Mouse (Mus musculus) midbrain, postnatal 0 days (tissue): ENCODE measurements at regions not wholly inside any gene's neighbourhood (a gene's known extent, or its start where the extent isn't known, plus 50 kb on each side); places are given as distances from the start of the nearest gene placed in this dataset.
A peak's percentile ranks its signal among the peaks of the same experiment; 100 is the strongest.

ENCODE experiments used
- ATAC-seq: fragments of 200-750 bp; cut with Nextera tagmentation; 2 replicates; pipeline ENCODE4 v1.8.0; 2017; ENCODE audit warnings: moderate number of reproducible peaks, mild to moderate bottlenecking, moderate TSS enrichment, moderate library complexity; ENCODE audit not compliant: low FRiP score
- DNase-seq: peaks from one replicate; pipeline ENCODE4 v3.0.0-alpha.2; 2015; ENCODE audit warnings: low spot score
- H3K27ac ChIP-seq: fragments of 300-500 bp; sonication (generic); 2 replicates; pipeline ENCODE4 v1.5.1; 2014; ENCODE audit warnings: low read depth, mild to moderate bottlenecking, low read length, mixed read lengths
- H3K27me3 ChIP-seq: fragments of 300-500 bp; sonication (generic); 2 replicates; pipeline ENCODE4 v1.6.1; 2014; ENCODE audit warnings: low read length, control low read depth, mixed read lengths; ENCODE audit not compliant: insufficient read depth
- H3K36me3 ChIP-seq: fragments of 300-500 bp; sonication (generic); 2 replicates; pipeline ENCODE4 v1.6.1; 2014; ENCODE audit warnings: low read length, control low read depth, mixed read lengths; ENCODE audit not compliant: insufficient read depth
- H3K4me1 ChIP-seq: fragments of 300-500 bp; sonication (generic); 2 replicates; pipeline ENCODE4 v1.6.1; 2014; ENCODE audit warnings: mild to moderate bottlenecking, control low read depth, antibody characterized with exemption, low read length, mixed read lengths; ENCODE audit not compliant: insufficient read depth
- H3K4me2 ChIP-seq: fragments of 300-500 bp; sonication (generic); 2 replicates; pipeline ENCODE4 v1.6.1; 2014; ENCODE audit warnings: low read depth, mild to moderate bottlenecking, low read length, mixed read lengths; ENCODE audit not compliant: poor library complexity, severe bottlenecking
- H3K4me3 ChIP-seq: fragments of 300-500 bp; sonication (generic); 2 replicates; pipeline ENCODE4 v1.5.1; 2014; ENCODE audit warnings: low read depth, mild to moderate bottlenecking, low read length, moderate library complexity
- H3K9ac ChIP-seq: fragments of 300-500 bp; sonication (generic); replicated peaks from 2 replicates; pipeline ENCODE4 v1.6.1; 2014; ENCODE audit warnings: mild to moderate bottlenecking, low read length, moderate library complexity, mixed read lengths; ENCODE audit not compliant: poor library complexity, severe bottlenecking
- H3K9me3 ChIP-seq: fragments of 300-500 bp; sonication (generic); 2 replicates; pipeline ENCODE4 v1.6.1; 2016; ENCODE audit warnings: low read length, control low read depth
- CTCF ChIP-seq: IDR thresholded peaks from 2 replicates; pipeline ENCODE4 v1.5.1; 2016; ENCODE audit warnings: antibody characterized with exemption, mild to moderate bottlenecking
- WGBS: fragments of 180-500 bp; shearing (Covaris S2); extraction: QIAGEN DNeasy Blood & Tissue Kit; methylation state at CpG from one replicate; pipeline ENCODE4 v1.1.7; 2014; 5-methylcytosine and 5-hydroxymethylcytosine counted together

- no peak overlapping the region for H3K4me2 ChIP-seq
- no peaks in the 10 kb centered on the region for H3K9me3 ChIP-seq
- TF ChIP-seq CTCF: no peak
- DNase-seq: no peak
- H3K4me3 ChIP-seq: no peak overlapping the region
- no peak overlapping the region for H3K27ac ChIP-seq
- H3K27me3 ChIP-seq: no peaks in the 10 kb centered on the region
- H3K36me3 ChIP-seq: no peaks in the 10 kb centered on the region
- WGBS: 18% methylated on average over 6 of the region's 6 CpGs
- H3K9ac ChIP-seq: no peak overlapping the region
- no peaks in the 10 kb centered on the region for H3K4me1 ChIP-seq
- ATAC-seq: no peak
Measured at GRCm38 (mm10) chr2:169272622-169273021, 314.9 kb downstream of the Gm11011 start.

DNA sequence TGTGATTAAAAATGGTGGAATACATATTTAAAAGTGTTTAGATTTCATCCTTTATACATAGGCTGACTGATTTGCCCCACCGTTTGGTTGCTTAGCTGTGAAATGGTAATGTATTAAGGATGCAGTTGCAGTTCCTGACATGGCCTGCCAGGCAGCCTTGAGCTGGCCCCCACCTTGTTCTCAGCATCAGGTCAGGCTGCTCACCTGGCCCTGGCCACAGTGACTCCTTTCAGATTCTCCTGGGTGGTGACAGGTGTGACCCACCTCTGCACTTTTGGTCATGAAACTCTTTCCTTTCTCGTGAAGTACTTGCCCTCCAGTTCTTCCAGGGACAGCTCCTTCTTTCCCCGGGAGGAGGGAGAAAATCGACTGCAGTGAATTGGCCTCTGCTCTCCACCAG is 315.5 kb downstream of the Gm11011 start:
- H3K27ac ChIP-seq: no peak overlapping the region
- ATAC-seq (no peak), DNase-seq (no peak)
- H3K27me3 ChIP-seq: no peaks in the 10 kb centered on the region
- H3K9ac ChIP-seq: no peak overlapping the region
- 30% methylated on average over 4 of the region's 4 CpGs for WGBS
- no peaks in the 10 kb centered on the region for H3K4me1 ChIP-seq
- peak; percentile 63 for TF ChIP-seq CTCF
- H3K4me3 ChIP-seq: no peak overlapping the region
- H3K36me3 ChIP-seq: no peaks in the 10 kb centered on the region
- no peaks in the 10 kb centered on the region for H3K9me3 ChIP-seq
- H3K4me2 ChIP-seq: no peak overlapping the region

- no peak overlapping the region for H3K9ac ChIP-seq
- WGBS: 88% methylated on average over 4 of the region's 4 CpGs
- H3K27ac ChIP-seq: no peak overlapping the region
- no peak overlapping the region for H3K4me2 ChIP-seq
- H3K9me3 ChIP-seq: no peaks in the 10 kb centered on the region
- no peaks in the 10 kb centered on the region for H3K27me3 ChIP-seq
- ATAC-seq (no peak), DNase-seq (no peak)
- no peak for TF ChIP-seq CTCF
- H3K36me3 ChIP-seq: no peaks in the 10 kb centered on the region
- no peaks in the 10 kb centered on the region for H3K4me1 ChIP-seq
- no peak overlapping the region for H3K4me3 ChIP-seq
Measured at GRCm38 (mm10) chr2:169260636-169261035, 305.2 kb upstream of the Zfp64 start.

DNA sequence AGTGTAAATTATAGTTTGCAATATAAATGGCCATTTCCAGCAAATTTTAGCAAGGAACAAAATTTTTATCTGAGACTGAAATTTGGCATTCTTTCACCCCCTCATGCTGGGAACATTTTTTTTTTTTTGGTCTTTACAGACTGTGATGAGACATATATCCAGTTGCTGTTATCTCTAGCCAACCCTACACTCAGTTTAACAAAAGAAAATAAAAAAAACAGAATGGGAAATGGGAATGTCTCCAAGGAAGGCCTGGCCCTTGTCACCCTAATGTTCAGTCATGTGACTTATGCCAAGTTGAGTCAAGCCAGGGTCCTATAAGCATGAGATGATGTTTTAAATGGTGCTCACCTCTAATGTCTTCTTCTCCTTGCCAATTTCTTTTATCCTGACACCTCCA is 289.2 kb upstream of the Zfp64 start:
- Histone ChIP-seq H3K9ac (no peak overlapping the region), H3K36me3 (no peaks in the 10 kb centered on the region), H3K4me1 (no peaks in the 10 kb centered on the region), H3K9me3 (no peaks in the 10 kb centered on the region), H3K27me3 (no peaks in the 10 kb centered on the region), H3K4me3 (no peak overlapping the region), H3K4me2 (no peak overlapping the region), H3K27ac (no peak overlapping the region)
- DNase-seq: no peak
- no peak for TF ChIP-seq CTCF
- no peak for ATAC-seq

GRCm38 (mm10) chr2:169243981-169244380 is 288.6 kb upstream of the Zfp64 start:
- WGBS: 95% methylated on average over 9 of the region's 9 CpGs
- no peak overlapping the region for H3K4me3 ChIP-seq
- H3K27ac ChIP-seq: no peak overlapping the region
- H3K4me2 ChIP-seq: no peak overlapping the region
- no peaks in the 10 kb centered on the region for H3K9me3 ChIP-seq
- no peaks in the 10 kb centered on the region for H3K36me3 ChIP-seq
- ATAC-seq: no peak
- H3K4me1 ChIP-seq: no peaks in the 10 kb centered on the region
- no peak for DNase-seq
- no peak for TF ChIP-seq CTCF
- H3K27me3 ChIP-seq: no peaks in the 10 kb centered on the region
- H3K9ac ChIP-seq: no peak overlapping the region

GRCm38 (mm10) chr2:169237856-169238255 is 282.5 kb upstream of the Zfp64 start:
- no peaks in the 10 kb centered on the region for H3K27me3 ChIP-seq
- no peak overlapping the region for H3K4me3 ChIP-seq
- no peaks in the 10 kb centered on the region for H3K4me1 ChIP-seq
- H3K4me2 ChIP-seq: no peak overlapping the region
- no peak overlapping the region for H3K27ac ChIP-seq
- H3K36me3 ChIP-seq: no peaks in the 10 kb centered on the region
- H3K9ac ChIP-seq: no peak overlapping the region
- no peak for TF ChIP-seq CTCF
- DNase-seq (no peak), ATAC-seq (no peak)
- 91% methylated on average over 4 of the region's 4 CpGs for WGBS
- no peaks in the 10 kb centered on the region for H3K9me3 ChIP-seq

- Histone ChIP-seq H3K27ac (no peak overlapping the region), H3K4me2 (no peak overlapping the region), H3K36me3 (no peaks in the 10 kb centered on the region), H3K4me3 (no peak overlapping the region), H3K27me3 (no peaks in the 10 kb centered on the region), H3K9me3 (no peaks in the 10 kb centered on the region), H3K4me1 (no peaks in the 10 kb centered on the region), H3K9ac (no peak overlapping the region)
- no peak for DNase-seq
- ATAC-seq: no peak
- TF ChIP-seq CTCF: no peak
- WGBS: 95% methylated on average over 9 of the region's 9 CpGs
Measured at GRCm38 (mm10) chr2:169237321-169237720, 281.9 kb upstream of the Zfp64 start.
